Mouse (Mus musculus): ENCODE measurements around the gene Otub1. TPM values are rescaled to one million over a fixed set of nuclear protein-coding genes. Genes with fewer than 3 reads are reported as not detected.

Gene Otub1
- 100 to 1,000 TPM; 282 to 286 TPM for total RNA-seq (2021)

DNA sequence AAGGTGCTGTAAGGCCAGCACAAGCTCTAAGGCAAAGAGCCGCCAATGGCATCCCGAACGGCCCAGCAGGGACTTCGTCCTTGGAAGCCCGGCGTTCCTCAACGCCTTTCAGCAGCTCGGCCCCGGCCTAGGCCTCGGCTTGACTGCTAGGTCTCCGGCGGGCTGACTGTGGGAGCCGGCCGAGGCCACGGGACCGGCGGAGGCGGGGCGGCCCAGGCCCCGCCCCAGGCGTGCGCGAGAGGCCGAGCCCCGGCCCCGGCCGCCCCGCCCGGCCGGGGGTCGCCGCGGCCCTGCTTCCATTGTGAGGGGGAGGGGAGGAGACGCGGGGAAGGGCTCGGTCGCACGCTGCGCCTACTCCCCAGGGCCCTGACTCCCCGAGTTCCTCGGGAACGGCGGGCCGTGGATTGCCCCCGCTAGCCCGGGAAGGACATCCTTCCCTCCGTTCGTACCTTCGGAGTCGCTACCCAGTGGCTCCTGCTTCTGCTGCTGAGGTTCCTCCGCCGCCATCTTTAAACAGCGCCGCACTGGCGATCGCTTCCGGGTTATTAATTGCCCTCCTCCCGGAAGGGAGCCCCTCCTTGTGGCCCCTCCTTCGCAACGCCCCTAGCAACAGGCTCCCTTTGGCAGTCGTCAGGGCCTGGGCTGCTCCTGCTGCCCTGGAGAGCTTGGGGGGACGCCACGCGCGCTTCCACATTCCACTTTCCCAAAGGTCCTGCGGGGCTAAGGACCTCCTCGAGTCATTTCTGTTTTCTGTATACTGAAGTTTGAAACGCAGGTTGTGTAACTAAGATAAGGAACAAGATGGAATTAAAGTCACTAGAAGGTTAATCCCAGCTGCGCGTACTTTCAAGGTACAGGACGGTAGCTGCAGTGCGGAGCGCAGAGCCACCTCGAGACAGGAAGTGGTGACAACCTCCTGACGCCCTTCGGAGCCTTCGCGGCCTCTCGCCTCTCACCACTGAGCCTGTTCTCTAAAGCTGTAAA is at the start of gene Otub1:
TSS of gene Otub1 (minus strand) at position 564 of the 984 bp plus-strand sequence.
- DNase-seq: peak; percentile 93 to 95

DNA sequence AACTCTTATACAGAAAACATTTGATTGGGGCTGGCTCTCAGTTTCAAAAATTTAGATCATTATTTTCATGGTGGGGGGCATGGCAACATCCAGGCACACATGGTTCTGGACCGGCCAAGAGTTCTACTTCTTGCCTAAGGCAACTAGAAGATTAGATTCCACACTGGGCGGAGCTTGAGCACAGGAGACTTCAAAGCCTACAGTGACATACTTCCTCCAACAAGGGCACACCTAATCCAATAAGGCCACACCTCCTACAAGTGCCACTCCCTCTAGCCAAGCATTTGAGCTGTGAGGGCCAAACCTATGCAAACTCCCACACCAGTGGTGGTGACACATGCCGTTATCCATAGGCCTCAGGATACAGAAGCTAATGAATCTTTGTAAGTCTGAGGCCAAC is 39.9 kb upstream of the Otub1 start:
- DNase-seq: no peak

DNA sequence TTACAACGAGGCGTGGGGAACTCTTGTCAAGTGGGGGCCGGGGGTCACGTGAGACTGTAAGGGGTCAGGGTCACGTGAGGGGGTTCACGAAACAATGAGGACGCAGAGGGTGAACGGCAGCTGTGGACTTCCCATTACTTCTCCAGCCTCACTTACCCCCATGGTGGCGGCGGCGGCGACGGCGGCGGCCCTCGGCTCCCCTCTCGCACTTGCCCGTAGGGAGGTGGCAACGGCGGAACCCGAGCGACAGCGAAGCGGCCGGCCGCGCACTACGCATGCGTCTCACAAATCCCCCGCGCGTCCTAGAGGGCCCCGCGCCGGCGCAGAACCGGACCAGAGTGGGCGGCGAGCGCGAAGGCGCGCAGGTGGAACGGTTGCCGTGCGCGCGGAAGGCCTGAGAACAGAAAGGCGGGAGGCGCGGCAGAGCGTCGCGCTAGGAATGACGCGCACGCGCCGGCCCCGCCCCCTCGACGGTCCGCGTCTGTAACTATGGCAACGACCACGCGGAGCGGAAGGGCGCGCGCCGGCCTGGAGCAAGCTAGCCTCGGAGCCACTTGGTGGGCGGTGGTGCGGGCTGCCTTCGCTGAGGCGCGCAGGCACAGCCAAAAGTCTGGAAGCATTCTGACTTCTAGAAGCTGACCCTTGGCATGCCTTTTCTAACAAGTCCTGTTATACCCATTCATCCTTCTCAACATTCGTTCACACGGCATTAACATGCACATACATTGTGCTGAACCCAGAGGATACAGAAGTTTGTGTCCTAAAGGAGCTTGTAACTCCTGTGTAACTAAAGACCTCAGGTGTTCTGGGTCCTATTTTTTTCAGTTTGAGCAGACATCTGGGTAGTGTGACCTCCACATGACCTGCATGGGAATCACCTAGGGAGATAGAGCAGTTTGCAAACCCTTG is 34.9 kb upstream of the Otub1 start, which contains the start of gene Naa40:
TSS of gene Naa40 (minus strand) at position 402 of the 909 bp plus-strand sequence.
- DNase-seq: peak; percentile 89 to 90

DNA sequence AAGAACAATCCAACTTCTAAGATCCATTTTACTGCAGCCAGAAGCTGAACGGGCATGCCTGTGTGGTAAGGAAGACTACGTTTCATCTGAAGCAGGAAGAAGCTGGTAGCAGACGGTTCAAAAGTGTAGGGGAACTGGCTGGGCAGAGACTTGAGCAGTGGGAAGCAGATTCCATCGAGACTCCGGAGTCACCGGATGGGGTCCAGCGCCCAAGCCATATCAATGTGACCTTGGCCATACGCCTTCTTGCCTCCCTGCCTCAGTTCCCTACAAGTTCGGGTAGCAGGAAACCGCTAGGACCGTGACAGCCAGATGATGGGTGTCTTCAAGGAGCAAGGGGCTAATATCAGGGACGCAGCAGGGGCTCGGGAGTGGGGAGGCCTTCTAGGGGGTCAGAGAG is 34.2 kb upstream of the Otub1 start:
- DNase-seq: no peak

DNA sequence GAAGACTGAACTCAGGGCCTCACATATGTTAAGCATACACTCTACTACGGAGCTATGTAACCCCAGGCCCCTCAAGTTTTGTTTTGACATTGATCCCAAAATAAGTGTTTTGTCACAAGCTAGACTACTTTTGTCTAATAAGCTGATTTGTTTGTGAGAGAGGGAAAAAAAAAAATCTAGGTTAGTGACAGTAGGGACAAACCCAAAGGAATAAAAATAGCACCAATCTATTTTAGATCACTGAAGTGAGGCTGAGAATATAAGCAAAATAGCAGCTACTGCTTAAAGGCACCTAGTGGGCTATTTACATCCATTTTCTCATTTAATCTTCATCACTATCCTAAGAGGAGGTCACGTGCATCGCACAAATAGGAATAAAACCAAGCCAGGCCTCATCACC is 33.5 kb upstream of the Otub1 start:
- no peak for DNase-seq

DNA sequence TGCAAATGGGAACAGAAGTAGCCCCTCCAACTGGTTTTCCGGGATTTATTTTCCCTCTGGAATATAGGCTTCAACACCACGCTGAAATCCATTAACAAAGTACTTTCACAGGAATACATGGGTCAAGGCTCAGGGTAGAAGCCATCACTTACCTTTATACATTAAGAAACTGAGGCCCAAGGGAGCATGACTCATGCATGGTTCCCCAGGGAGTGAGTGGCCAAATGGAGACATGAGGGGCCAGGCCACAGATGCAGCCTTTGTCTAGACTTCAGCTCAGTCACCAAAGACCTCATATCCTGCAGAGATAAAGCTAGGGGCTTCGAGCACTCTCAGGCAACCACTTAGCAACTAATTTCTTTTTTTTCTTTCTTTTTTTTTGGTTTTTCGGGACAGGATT is 30.6 kb upstream of the Otub1 start:
- no peak for DNase-seq

DNA sequence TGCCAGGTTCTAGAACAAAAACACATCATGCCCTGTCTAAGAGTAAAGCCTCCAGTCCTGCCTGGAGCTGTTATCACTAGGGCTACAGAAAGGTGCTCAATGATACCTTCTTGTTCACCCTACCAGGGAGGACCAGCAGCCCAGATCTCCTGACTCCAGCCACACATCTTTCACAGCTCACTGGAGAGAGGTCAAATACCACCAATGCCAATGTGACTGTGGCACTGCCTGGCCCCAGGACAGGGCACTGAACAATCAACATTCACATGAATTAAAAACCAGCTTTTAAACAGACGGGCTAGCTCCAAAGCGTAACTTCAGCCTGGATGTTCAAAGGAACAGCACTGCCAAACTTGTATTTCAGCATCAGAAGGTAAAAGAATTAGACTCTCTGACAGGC is 29.9 kb upstream of the Otub1 start:
- no peak for DNase-seq

DNA sequence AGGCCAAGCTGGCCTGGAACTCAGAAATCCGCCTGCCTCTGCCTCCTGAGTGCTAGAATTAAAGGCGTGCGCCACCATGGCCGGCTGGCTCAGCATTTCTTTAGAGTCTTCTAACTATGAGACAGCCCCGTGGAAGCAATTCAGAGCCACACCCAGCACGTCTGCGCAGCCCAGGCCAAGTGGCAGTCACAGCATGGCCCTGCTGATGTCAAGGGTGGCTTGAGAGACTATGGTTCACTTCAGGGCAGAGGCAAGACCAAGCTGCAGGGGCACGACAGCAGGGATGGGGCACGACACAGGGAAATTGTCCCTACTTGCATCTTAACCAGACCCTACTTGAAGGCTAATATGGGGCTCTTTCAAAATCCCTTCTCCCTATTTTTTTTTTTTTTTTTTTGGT is 29.3 kb upstream of the Otub1 start:
- no peak for DNase-seq

DNA sequence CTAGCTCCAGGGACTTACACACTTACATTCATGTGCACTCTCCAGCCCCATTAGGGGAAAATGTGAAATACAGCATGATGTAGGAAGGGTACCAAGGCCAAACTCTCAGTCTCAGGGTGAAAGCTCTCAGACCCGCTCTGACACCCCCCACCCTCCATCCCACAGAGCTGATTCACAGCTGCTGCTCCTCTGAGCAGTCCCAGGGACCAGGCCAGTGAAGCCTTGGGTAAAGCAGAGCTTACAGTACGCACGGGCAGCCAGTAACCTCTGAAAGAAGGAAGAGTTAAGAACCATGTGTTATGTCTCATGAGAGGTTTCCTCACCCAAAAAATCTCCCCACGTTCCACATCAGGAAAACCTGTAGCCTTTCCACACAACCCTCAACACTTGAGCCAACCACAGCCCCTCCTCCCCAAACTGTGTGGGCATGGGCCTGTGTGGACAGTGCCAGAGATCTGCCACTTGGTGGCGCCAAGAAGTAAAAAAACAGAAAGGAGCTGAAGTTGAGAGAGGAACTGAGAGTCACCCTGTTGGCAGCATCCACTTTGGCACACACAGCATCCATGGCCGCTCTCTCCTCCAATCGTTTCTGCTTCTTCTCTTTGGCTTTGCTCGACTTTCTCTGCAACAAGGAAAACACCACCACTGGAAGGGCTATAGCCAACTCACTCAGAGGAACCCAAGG is 28.6 kb upstream of the Otub1 start:
- DNase-seq: peak; percentile 83 to 85

DNA sequence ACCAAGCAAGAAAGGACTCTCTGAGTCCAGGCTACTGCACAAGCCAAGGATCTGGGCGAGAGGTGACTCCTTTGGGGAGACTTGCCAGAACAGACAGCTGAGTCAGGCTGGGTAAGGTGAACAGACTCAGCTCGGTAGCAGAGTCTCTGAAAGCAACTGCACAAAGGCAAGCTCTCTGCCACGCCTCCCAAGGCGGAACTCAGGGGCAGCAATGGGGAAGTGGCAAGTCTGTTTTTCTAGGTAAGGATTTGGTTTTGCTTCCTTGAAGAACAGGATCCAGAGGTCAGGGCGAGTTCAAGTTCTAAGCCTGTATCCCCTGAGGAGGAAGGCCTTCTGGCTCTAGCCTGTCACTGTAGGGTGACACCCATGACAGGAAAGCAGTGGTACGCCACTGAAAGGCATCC is 20.4 kb upstream of the Otub1 start:
- DNase-seq: no peak

DNA sequence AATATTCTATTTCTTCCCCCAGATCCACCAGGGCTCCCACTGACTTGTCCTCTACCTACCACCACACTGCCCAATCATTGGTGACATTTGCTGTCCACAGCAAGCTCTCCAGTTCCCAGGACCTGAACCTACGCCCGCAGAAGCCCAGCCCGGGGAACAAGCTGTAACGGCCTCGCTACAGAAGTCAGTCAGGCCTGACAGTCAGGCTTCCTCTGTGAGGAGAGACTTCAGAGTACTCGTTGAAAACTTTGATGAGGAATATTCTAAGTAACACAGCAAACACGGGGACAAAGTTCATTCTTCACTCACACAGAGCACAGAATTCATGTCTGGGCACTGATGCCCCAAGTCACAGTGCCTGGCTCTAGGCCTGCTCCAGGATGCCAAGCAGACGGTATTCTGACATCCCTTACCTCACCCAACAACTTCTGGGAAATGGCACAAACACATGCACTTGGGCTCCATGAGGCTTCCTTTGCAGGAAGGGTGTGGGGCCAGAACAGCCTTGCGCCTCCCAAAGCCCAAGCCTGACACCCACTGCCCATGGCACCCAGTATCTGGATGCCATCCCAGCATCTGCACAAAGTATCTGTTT is 19.1 kb upstream of the Otub1 start:
- DNase-seq: no peak

DNA sequence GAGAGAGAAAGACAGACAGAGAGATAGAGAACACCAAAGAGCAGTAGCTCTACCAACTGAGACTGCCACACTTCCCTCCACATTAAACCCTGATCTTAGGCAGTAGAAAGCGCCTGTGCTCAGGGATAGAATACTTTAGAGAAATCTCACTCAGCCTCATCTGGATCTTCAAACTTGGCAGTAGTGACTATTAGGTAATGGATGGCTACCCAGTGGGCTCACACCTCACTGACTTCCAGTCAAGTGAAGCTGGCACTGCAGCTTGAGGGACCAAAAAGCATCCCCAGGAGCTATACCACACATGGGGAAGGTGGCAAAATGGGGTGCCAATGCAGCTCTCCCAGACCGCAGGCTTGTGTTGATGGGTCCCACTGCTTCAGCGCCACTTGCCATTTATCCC is 18.1 kb upstream of the Otub1 start:
- no peak for DNase-seq

DNA sequence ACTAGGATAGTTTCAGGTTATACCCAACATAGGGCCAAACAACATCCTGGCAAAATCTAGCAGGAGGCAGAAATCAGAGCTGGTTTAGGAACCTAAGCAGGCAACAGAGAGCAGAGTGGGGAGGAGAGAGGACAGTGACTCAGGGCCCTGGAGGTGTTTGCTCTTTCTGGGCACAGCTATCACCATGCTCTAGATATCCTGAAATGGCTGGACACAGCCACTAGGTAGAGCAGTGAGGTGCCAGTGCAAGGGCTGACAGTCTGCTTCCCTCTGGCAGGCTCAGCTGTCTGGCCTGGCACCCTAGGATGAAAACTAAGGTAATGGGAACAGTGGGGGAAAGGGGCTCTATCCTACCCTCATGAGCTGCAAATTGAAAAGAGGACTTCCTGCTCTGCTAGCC is 17.4 kb upstream of the Otub1 start:
- no peak for DNase-seq

DNA sequence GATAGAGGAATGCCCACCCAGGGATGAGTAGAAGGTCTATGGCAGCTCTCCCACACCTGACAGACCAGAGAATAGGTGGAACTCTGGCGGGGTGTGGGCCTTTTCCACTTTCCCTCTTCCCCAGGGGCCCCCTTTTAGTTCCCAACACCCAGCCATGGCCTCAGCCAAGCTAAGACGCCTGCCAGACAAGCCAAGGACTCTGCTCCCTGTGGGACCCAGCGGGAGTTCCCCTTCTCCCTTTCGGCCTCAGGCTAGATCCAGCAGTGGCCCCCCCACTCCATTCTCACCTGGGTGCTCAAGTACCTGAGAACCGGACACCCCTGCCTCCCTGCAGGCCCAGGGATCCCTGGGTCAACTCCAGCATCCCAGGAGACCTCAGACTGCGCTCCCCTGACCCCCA is 16.1 kb upstream of the Otub1 start:
- DNase-seq: no peak

DNA sequence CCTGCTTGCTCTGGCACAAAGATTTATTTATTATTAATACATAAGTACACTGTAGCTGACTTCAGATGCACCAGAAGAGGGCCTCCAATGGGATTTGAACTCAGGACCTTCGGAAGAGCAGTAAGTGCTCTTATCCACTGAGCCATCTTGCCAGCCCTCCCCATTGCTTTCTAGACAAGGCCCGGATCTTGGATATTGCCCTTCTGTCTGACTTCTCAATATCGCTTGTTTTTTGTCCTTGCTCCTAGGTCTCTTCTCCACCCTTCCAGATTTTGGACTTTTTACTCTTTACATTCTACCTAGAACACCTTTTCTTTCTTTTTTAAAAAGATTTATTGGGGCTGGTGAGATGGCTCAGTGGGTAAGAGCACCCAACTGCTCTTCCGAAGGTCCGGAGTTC is 12.6 kb upstream of the Otub1 start:
- DNase-seq: no peak

DNA sequence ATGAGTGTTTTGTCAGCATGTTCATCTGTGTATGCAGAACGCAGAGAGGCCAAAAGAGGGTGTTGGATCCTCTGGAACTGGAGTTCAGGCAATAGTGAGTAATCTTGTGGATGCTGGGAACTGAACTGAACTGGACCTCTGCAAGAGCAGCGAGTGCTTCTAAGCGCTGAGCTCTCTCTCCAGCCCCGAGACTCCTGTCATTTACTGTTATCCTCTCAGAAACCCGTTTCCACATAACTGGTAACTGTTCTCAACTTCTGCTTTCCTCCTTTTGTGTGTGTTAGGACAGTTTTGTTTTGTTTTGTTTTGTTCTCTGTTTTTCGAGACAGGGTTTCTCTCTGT is 11.8 kb upstream of the Otub1 start:
- no peak for DNase-seq

DNA sequence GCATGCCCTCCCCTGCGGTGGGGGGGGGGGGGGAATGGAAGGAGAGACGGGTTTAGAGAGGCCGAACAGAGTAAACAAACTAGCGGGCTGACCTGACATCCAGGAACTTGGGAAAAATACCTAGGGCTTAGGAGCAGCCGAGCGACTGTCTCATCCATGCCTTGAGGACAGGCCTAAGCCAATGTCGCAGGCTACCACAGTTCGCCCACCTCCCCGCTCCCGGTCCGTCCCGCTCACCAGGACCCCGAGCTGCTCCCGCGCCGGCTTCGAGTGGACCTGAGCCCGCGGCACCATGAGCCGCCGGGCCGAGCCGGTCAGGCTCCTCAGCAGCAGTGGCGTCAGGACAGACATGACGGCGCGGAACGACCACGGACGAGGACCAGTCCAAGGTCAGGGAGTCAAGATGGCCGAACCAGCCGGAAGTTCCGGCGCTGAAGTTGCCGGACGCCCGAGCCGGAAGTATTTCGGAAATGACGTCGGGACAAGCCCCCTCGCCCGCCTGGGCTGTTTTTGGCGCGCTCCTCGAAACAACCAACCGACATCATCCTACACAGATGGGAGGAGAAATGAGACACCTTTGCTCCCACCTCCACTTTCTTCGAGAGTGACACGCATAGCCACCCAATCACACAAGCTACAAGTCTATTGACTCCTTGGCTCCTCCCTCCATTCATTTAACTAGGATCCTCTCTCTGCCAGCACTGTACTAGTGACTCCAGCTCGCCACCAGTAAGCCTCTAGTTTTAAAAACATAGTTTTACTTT is 11.2 kb upstream of the Otub1 start, which contains the start of gene Cox8a:
TSS of gene Cox8a (minus strand) at position 455 of the 764 bp plus-strand sequence.
- peak; percentile 95 to 97 for DNase-seq

DNA sequence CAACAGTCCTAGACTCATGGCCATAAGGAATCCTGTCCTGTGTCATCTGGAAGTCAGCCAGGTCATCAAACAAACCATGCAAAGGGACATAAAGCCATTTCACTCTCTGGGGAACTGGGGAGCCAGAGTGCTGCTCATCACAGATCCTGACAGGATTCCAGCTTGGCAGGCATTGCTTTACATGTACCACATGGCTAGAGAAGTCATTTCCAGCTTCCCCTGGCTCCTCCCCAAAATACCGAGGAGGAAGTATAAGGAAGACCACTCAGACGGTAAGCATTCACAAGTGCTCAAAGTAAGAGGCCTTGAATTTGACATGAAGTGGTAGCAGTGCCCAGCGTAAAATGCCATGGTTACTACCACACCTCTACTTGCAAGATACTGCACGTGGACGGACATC is 8.4 kb upstream of the Otub1 start:
- DNase-seq: no peak

DNA sequence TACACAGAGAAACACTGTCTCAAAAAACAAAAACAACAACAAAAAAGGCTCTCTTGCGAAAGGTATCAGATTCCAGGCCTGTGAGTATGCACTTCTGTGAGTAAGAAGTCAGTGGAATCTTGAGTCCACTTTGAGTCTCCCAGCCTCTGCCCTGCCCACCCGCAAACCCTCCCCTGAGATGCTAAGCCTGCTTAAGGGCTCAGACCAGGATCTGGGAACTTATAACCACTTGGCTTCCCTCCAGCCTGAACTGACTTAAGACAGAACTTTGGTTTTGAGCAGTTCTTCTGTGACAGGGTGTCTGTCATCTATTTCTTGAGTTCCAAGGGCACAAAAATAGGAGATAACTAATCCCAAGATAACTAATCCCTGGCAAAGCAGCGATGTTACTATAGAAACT is 6.9 kb upstream of the Otub1 start:
- no peak for DNase-seq

DNA sequence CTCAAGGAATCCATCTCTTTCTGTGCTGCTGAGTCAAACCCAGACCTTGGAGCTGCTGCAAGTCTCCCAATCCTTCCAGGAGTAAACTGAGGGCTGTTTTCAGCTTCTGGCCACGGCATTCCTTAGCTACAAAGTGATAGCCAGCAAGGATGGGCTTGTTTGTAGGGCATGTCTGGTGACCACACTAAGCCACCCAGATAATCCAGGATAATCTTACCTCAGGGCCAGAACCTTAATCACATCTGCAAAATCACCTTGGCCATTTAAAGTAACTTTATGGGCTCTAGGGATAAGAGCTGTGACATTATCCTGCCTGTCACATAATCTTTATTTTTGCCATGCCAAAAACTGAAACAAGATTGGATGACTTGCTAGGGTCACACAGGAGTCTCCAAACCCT is 6.1 kb upstream of the Otub1 start:
- no peak for DNase-seq

DNA sequence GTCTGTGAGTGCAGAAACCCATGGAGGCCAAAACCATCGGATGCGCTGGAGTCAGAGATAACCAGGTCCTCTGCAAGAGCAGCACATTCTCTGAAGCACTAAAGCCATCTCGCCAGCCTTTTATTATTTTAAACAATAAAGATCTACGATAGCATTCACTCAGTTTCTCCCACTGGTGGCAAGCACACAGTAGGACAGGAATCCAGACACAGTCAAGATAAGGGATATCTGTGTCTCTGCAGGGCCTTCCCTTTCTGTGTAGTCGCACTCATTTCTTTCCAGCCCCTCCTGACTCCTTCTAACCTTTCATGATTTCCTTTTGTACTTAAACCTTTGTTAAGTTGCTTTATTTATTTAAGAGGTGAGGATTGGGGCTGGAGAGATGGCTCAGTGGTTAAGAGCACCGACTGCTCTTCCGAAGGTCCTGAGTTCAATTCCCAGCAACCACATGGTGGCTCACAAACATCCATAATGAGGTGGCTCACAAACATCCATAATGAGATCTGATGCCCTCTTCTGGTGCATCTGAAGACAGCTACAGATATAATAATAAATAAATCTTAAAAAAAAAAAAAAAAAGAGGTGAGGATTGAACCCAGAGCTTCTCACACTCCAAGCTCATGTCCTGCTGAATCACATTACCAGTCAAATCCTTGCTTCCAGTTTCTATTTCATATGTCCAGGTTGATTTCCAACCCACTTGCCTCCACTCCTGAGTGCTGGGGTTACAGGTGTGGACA is 4.0 kb upstream of the Otub1 start:
- DNase-seq: no peak
